Mouse (Mus musculus): Measurements from ENCODE around the gene Ly6c2. TPM values are rescaled to one million over a fixed set of nuclear protein-coding genes. Genes with fewer than 3 reads are reported as not detected.
"Not testable (repeated sequence)": the region's sequence is repeated elsewhere in the genome, so short reads cannot be mapped to it uniquely, and the experiment has no call there.

Ly6c2 gene
- polyA plus RNA-seq, 1 experiment from 2014 or later, result 0.38 TPM

DNA sequence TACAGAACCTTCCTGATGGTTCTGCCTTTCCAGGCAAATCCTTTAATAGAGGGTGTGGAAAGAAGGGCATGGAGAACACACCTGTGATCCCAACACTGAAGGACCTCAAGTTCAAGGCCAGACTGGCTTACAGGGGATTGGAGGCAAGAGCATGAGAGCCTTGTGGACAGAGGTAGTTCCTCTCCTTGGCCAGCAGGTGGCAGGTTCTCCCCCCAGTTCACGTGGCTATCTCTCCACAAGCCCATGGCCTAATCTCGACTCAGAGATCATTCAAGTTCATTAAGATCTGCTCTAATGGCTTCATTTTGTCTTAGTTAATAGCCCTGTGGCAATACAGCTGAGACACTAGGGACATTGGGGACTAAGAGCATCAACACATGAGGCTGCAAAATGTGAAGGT is 8.3 kb upstream of the Ly6c2 start:
- H3K4me1 ChIP-seq (ENCODE audit: control insufficient read depth, insufficient read depth, low read length), result no peaks in the 10 kb centered on the region
- WGBS, result 10% methylated on average over 2 of the region's 2 CpGs
- no peaks in the 10 kb centered on the region for H3K27me3 ChIP-seq (ENCODE audit: control insufficient read depth, insufficient read depth, low read length)
- ATAC-seq (ENCODE audit: low FRiP score, low TSS enrichment), result no peak
- no peak overlapping the region for H3K4me2 ChIP-seq (replicated peaks; ENCODE audit: low read depth, low read length)
- H3K9ac ChIP-seq (ENCODE audit: low read depth, low read length), result no peak overlapping the region
- no peaks in the 10 kb centered on the region for H3K36me3 ChIP-seq (ENCODE audit: control insufficient read depth, insufficient read depth, low read length)
- no peak overlapping the region for H3K4me3 ChIP-seq (ENCODE audit: low read length)
- no peak overlapping the region for H3K27ac ChIP-seq (ENCODE audit: low read depth, low read length)
- no peaks in the 10 kb centered on the region for H3K9me3 ChIP-seq (ENCODE audit: control insufficient read depth, low read length)

DNA sequence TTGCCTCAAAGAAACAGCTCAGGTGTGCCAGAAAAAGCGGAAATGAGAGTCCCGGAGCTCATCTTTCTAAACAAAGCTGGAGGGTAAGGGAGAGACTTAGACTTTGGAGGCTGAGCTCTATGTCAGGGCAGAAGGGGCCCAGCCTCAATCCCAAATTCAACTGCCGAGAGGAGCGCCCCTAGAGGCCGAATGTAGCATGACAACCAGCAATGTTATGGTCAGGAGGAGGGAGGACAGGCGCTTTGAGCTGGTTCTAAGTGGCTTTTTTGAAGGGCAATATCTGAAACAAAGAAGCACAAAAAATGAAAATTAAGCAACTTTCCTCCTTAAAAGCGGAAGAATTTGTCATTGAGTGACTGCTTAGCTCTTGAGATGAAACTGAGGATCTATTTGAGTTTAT is 7.0 kb upstream of the Ly6c2 start:
- H3K27ac ChIP-seq (ENCODE audit: low read depth, low read length); H3K27me3 ChIP-seq (ENCODE audit: control insufficient read depth, insufficient read depth, low read length); H3K9me3 ChIP-seq (ENCODE audit: control insufficient read depth, low read length); H3K4me1 ChIP-seq (ENCODE audit: control insufficient read depth, insufficient read depth, low read length); ATAC-seq (ENCODE audit: low FRiP score, low TSS enrichment); H3K4me2 ChIP-seq (replicated peaks; ENCODE audit: low read depth, low read length); H3K4me3 ChIP-seq (ENCODE audit: low read length); H3K9ac ChIP-seq (ENCODE audit: low read depth, low read length); H3K36me3 ChIP-seq (ENCODE audit: control insufficient read depth, insufficient read depth, low read length): not testable (repeated sequence)
- 31% methylated on average over 5 of the region's 7 CpGs for WGBS

DNA sequence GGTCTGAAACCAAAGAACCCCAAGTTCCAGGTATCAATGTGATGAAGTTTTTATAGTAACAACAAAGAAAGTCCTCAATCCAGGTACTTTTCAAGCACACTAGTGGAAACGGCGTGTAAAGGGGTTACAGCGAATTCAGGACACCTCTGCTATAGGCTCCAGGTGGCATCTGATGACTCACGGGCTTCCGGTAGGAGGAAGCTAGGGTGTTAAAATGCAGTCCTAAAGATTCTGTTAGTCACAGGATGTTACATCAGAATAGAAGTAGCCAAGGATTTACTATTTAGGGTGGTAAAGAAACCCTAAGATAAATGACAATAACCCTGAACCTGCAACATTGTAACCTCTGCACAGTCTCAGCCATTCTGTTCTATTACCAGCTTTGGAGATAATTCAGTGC is 5.7 kb upstream of the Ly6c2 start:
- H3K36me3 ChIP-seq (ENCODE audit: control insufficient read depth, insufficient read depth, low read length); H3K4me2 ChIP-seq (replicated peaks; ENCODE audit: low read depth, low read length); H3K4me3 ChIP-seq (ENCODE audit: low read length); H3K9me3 ChIP-seq (ENCODE audit: control insufficient read depth, low read length); H3K27me3 ChIP-seq (ENCODE audit: control insufficient read depth, insufficient read depth, low read length); ATAC-seq (ENCODE audit: low FRiP score, low TSS enrichment); H3K4me1 ChIP-seq (ENCODE audit: control insufficient read depth, insufficient read depth, low read length); H3K27ac ChIP-seq (ENCODE audit: low read depth, low read length); H3K9ac ChIP-seq (ENCODE audit: low read depth, low read length): not testable (repeated sequence)
- WGBS, result 91% methylated on average over 5 of the region's 5 CpGs

DNA sequence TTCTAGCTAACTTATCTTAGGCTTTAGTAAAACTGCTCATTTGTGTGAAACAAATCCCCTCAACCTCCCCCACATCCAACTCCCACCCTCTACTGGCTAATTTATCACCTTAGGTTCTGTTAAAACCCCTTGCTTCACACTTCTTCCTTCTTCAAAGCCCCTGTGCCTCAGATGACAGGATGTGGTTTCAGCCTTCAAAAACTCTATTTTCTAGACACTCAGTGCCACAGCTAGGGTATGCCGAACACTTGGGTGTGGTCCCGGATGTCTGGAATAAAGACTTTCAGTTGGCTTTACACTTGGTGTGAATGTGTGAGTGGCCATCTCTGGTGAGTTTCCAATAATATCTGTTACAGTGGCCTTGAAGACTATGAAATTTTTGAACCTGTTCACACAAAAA is 4.8 kb upstream of the Ly6c2 start:
- Histone ChIP-seq H3K27me3 (ENCODE audit: control insufficient read depth, insufficient read depth, low read length) (no peaks in the 10 kb centered on the region), H3K27ac (ENCODE audit: low read depth, low read length) (no peak overlapping the region), H3K4me1 (ENCODE audit: control insufficient read depth, insufficient read depth, low read length) (no peaks in the 10 kb centered on the region), H3K9ac (ENCODE audit: low read depth, low read length) (no peak overlapping the region), H3K4me3 (ENCODE audit: low read length) (no peak overlapping the region), H3K36me3 (ENCODE audit: control insufficient read depth, insufficient read depth, low read length) (no peaks in the 10 kb centered on the region), H3K9me3 (ENCODE audit: control insufficient read depth, low read length) (no peaks in the 10 kb centered on the region), H3K4me2 (replicated peaks; ENCODE audit: low read depth, low read length) (no peak overlapping the region)
- ATAC-seq (ENCODE audit: low FRiP score, low TSS enrichment), result no peak
- WGBS, result 54% methylated on average over 2 of the region's 2 CpGs

GRCm38 (mm10) chr15:75110424-75110823 is 1.3 kb downstream of the Ly6c2 start:
- not testable (repeated sequence) for H3K9me3 ChIP-seq (ENCODE audit: control insufficient read depth, low read length); H3K27me3 ChIP-seq (ENCODE audit: control insufficient read depth, insufficient read depth, low read length); H3K36me3 ChIP-seq (ENCODE audit: control insufficient read depth, insufficient read depth, low read length); H3K4me3 ChIP-seq (ENCODE audit: low read length); H3K4me1 ChIP-seq (ENCODE audit: control insufficient read depth, insufficient read depth, low read length); H3K27ac ChIP-seq (ENCODE audit: low read depth, low read length); H3K4me2 ChIP-seq (replicated peaks; ENCODE audit: low read depth, low read length); H3K9ac ChIP-seq (ENCODE audit: low read depth, low read length); ATAC-seq (ENCODE audit: low FRiP score, low TSS enrichment)
- 52% methylated on average over 2 of the region's 5 CpGs for WGBS

DNA sequence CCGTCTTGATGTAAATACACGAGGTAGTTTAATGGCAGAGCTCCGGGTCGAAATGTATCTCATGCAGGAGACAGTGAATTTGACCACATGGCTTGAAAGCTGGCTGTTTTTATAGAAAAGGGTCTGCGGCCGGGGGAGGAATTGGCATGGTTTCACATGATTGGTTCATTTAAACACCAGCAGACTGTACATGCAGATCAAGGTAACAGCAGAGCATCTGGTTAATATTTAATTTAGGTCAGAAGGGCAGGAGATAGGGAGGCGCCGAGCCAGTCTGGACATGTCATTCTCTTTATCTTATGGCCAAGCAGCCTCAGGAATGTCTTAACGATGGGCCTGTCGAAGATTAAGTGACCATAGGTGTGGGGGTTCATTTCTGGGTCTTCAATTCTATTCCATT is 12.5 kb downstream of the Ly6c2 start:
- no peak for ATAC-seq (ENCODE audit: low FRiP score, low TSS enrichment)
- Histone ChIP-seq H3K4me2 (replicated peaks; ENCODE audit: low read depth, low read length) (no peak overlapping the region), H3K9me3 (ENCODE audit: control insufficient read depth, low read length) (no peaks in the 10 kb centered on the region), H3K36me3 (ENCODE audit: control insufficient read depth, insufficient read depth, low read length) (no peaks in the 10 kb centered on the region), H3K27ac (ENCODE audit: low read depth, low read length) (no peak overlapping the region), H3K4me3 (ENCODE audit: low read length) (no peak overlapping the region), H3K27me3 (ENCODE audit: control insufficient read depth, insufficient read depth, low read length) (no peaks in the 10 kb centered on the region), H3K9ac (ENCODE audit: low read depth, low read length) (no peak overlapping the region), H3K4me1 (ENCODE audit: control insufficient read depth, insufficient read depth, low read length) (no peaks in the 10 kb centered on the region)
- 76% methylated on average over 10 of the region's 10 CpGs for WGBS

GRCm38 (mm10) chr15:75088041-75088440 is 23.7 kb downstream of the Ly6c2 start:
- not testable (repeated sequence) for H3K9ac ChIP-seq (ENCODE audit: low read depth, low read length); H3K4me1 ChIP-seq (ENCODE audit: control insufficient read depth, insufficient read depth, low read length); H3K27me3 ChIP-seq (ENCODE audit: control insufficient read depth, insufficient read depth, low read length); H3K27ac ChIP-seq (ENCODE audit: low read depth, low read length); H3K36me3 ChIP-seq (ENCODE audit: control insufficient read depth, insufficient read depth, low read length); H3K4me3 ChIP-seq (ENCODE audit: low read length); ATAC-seq (ENCODE audit: low FRiP score, low TSS enrichment); H3K4me2 ChIP-seq (replicated peaks; ENCODE audit: low read depth, low read length); H3K9me3 ChIP-seq (ENCODE audit: control insufficient read depth, low read length)
- 15% methylated on average over 2 of the region's 2 CpGs for WGBS

DNA sequence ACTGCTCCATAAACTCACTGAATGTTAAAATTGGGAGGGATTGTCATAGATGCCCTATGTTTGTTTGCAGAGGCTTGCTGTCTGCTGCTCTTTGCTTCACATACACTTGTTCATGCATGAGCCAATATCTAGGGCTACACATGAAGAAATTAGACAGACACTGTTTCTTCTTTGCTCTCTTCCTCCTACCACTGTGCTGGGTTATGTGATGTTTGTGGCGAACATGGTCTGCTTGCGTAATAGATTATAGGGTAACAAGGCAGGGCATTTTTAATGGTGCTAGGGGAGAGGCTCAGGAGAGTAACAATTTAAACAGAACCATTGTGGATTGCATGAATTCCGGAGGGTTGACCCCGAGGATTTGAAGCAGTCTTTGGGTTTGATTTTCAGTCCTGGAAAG is 41.8 kb downstream of the Ly6c2 start:
- H3K27ac ChIP-seq (ENCODE audit: low read depth, low read length), result no peak overlapping the region
- no peak overlapping the region for H3K4me2 ChIP-seq (replicated peaks; ENCODE audit: low read depth, low read length)
- WGBS, result 91% methylated on average over 4 of the region's 4 CpGs
- H3K4me3 ChIP-seq (ENCODE audit: low read length), result no peak overlapping the region
- H3K4me1 ChIP-seq (ENCODE audit: control insufficient read depth, insufficient read depth, low read length), result no peaks in the 10 kb centered on the region
- H3K36me3 ChIP-seq (ENCODE audit: control insufficient read depth, insufficient read depth, low read length), result no peaks in the 10 kb centered on the region
- H3K27me3 ChIP-seq (ENCODE audit: control insufficient read depth, insufficient read depth, low read length), result no peaks in the 10 kb centered on the region
- ATAC-seq (ENCODE audit: low FRiP score, low TSS enrichment), result no peak
- no peak overlapping the region for H3K9ac ChIP-seq (ENCODE audit: low read depth, low read length)
- H3K9me3 ChIP-seq (ENCODE audit: control insufficient read depth, low read length), result no peaks in the 10 kb centered on the region

DNA sequence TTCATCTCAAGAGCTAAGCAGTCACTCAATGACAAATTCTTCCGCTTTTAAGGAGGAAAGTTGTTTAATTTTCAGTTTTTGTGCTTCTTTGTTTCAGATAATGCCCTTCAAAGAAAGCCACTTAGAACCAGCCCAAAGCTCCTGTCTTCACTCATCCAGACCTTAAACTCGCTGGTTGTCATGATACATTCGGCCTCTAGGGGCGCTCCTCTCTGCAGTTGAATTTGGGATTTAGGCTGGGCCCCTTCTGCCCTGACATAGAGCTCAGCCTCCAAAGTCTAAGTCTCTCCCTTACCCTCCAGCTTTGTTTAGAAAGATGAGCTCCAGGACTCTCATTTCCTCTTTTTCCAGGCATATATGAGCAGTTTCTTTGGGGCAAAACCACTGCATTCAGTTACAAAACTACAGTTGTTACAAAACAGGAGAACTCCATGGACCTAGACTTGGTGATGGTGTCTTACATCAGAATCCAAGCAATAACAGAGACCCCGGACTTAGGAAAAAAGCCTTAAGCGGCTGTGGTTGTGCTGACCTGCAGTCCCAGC is 49.7 kb downstream of the Ly6c2 start:
- not testable (repeated sequence) for H3K27me3 ChIP-seq (ENCODE audit: control insufficient read depth, insufficient read depth, low read length); H3K9me3 ChIP-seq (ENCODE audit: control insufficient read depth, low read length); ATAC-seq (ENCODE audit: low FRiP score, low TSS enrichment); H3K36me3 ChIP-seq (ENCODE audit: control insufficient read depth, insufficient read depth, low read length); H3K27ac ChIP-seq (ENCODE audit: low read depth, low read length); H3K4me1 ChIP-seq (ENCODE audit: control insufficient read depth, insufficient read depth, low read length); H3K9ac ChIP-seq (ENCODE audit: low read depth, low read length); H3K4me3 ChIP-seq (ENCODE audit: low read length); H3K4me2 ChIP-seq (replicated peaks; ENCODE audit: low read depth, low read length)
- WGBS, result 35% methylated on average over 6 of the region's 6 CpGs

DNA sequence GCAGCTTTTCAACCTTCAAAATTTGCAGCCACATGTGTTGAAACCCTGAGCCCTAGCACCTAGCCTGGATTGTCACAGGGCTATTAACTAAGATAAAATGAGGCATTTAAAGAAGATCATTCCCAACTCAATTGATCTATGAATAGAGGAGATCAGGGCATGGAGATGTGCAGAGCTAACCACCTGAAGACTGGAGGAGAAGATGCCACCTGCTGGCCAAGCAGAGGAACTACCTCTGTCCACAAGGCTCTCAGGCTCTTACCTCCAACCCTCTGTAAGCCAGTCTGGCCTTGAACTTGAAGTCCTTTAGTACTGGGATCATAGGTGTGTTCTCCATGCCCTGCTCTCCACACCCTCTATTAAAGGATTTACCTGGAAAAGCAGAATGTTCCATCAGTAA is 51.3 kb downstream of the Ly6c2 start:
- H3K4me3 ChIP-seq (ENCODE audit: low read length), result no peak overlapping the region
- H3K36me3 ChIP-seq (ENCODE audit: control insufficient read depth, insufficient read depth, low read length), result no peaks in the 10 kb centered on the region
- no peaks in the 10 kb centered on the region for H3K27me3 ChIP-seq (ENCODE audit: control insufficient read depth, insufficient read depth, low read length)
- H3K4me1 ChIP-seq (ENCODE audit: control insufficient read depth, insufficient read depth, low read length), result no peaks in the 10 kb centered on the region
- ATAC-seq (ENCODE audit: low FRiP score, low TSS enrichment), result no peak
- H3K9ac ChIP-seq (ENCODE audit: low read depth, low read length), result no peak overlapping the region
- H3K9me3 ChIP-seq (ENCODE audit: control insufficient read depth, low read length), result no peaks in the 10 kb centered on the region
- no peak overlapping the region for H3K27ac ChIP-seq (ENCODE audit: low read depth, low read length)
- no peak overlapping the region for H3K4me2 ChIP-seq (replicated peaks; ENCODE audit: low read depth, low read length)
